8 mouse cellular contexts compared by ENCODE assay signal in genomic region chr13:44541243-44541653, GRCm38 (mm10).
DNase-seq lines count a peak whose midpoint lies in the region; ATAC-seq lines count a peak whose summit lies in the region.

No protein-coding gene starts in this region.

- H3K27ac ChIP-seq in hindbrain, embryonic 16.5 days (ENCODE audit: low read depth, low read length) = no peak overlapping the region
- H3K27ac ChIP-seq in forebrain, embryonic 16.5 days (ENCODE audit: low read length) = no peak overlapping the region

- no peaks in the 10 kb centered on the region for H3K27me3 ChIP-seq in hindbrain, embryonic 16.5 days (replicated peaks; ENCODE audit: control insufficient read depth, insufficient read depth, low read length)
- H3K27me3 ChIP-seq in forebrain, embryonic 16.5 days (replicated peaks; ENCODE audit: control insufficient read depth, insufficient read depth, low read length) = no peaks in the 10 kb centered on the region

- DNase-seq in layer of hippocampus, postnatal 14 days (ENCODE audit: low spot score in 2 of 2) = peak; percentile 9 to 23
- DNase-seq in layer of hippocampus, adult 9-11 months = no peak
- DNase-seq in adipocyte (ENCODE audit: low spot score) = peak; percentile 48
- DNase-seq in cerebellum, postnatal 36 days = peak; percentile 80 to 82
- DNase-seq in right cerebral cortex, postnatal 36 days (ENCODE audit: low spot score in 2 of 2) = no peak
- DNase-seq in thymus, postnatal 0 days (ENCODE audit: low spot score) = no peak

- peak; percentile 83 for ATAC-seq in hindbrain, embryonic 16.5 days
- ATAC-seq in forebrain, embryonic 16.5 days = no peak

- H3K4me3 ChIP-seq in hindbrain, embryonic 16.5 days (ENCODE audit: low read length) = no peak overlapping the region
- no peak overlapping the region for H3K4me3 ChIP-seq in forebrain, embryonic 16.5 days (replicated peaks; ENCODE audit: low read length)

- no peak overlapping the region for H3K9ac ChIP-seq in hindbrain, embryonic 16.5 days (ENCODE audit: low read depth, low read length)
- no peak overlapping the region for H3K9ac ChIP-seq in forebrain, embryonic 16.5 days (replicated peaks; ENCODE audit: low read depth, low read length)

- no peaks in the 10 kb centered on the region for H3K36me3 ChIP-seq in hindbrain, embryonic 16.5 days (ENCODE audit: control insufficient read depth, insufficient read depth, low read length)
- no peaks in the 10 kb centered on the region for H3K36me3 ChIP-seq in forebrain, embryonic 16.5 days (ENCODE audit: control insufficient read depth, insufficient read depth)

- no peak overlapping the region for H3K4me2 ChIP-seq in hindbrain, embryonic 16.5 days (ENCODE audit: low read length)
- H3K4me2 ChIP-seq in forebrain, embryonic 16.5 days (ENCODE audit: low read length) = no peak overlapping the region

- WGBS in hindbrain, embryonic 16.5 days = 65% methylated on average over 5 of the region's 5 CpGs
- 53% methylated on average over 5 of the region's 5 CpGs for WGBS in forebrain, embryonic 16.5 days

- H3K4me1 ChIP-seq in hindbrain, embryonic 16.5 days (ENCODE audit: control insufficient read depth, insufficient read depth, low read depth, low read length) = no peaks in the 10 kb centered on the region
- H3K4me1 ChIP-seq in forebrain, embryonic 16.5 days (replicated peaks; ENCODE audit: control insufficient read depth, insufficient read depth, low read length) = no peaks in the 10 kb centered on the region

- no peaks in the 10 kb centered on the region for H3K9me3 ChIP-seq in hindbrain, embryonic 16.5 days (ENCODE audit: control insufficient read depth, low read length)
- H3K9me3 ChIP-seq in forebrain, embryonic 16.5 days (ENCODE audit: control insufficient read depth, low read length) = no peaks in the 10 kb centered on the region

Comparison
In these comparisons a context has a peak if more than half of its experiments do, and no peak if none do; other contexts are left out.
1. DNase-seq: peak in layer of hippocampus, postnatal 14 days (2 of 2), adipocyte (single experiment) and cerebellum, postnatal 36 days (2 of 2); none in layer of hippocampus, adult 9-11 months (single experiment), right cerebral cortex, postnatal 36 days (0 of 2) and thymus, postnatal 0 days (single experiment).